Mouse (Mus musculus) hindbrain, postnatal 0 days (tissue): ENCODE measurements around the gene Nt5c2. TPM values are rescaled to one million over a fixed set of nuclear protein-coding genes. Genes with fewer than 3 reads are reported as not detected.

Experiments used
- ATAC-seq: fragments of 200-750 bp; cut with Nextera tagmentation; 2 replicates; pipeline ENCODE4 v1.8.0; 2017; ENCODE audit warnings: mild to moderate bottlenecking, moderate TSS enrichment, moderate library complexity
- DNase-seq: peaks from one replicate; pipeline ENCODE4 v3.0.0-alpha.2; 2015; ENCODE audit warnings: low spot score
- H3K27ac ChIP-seq: fragments of 300-500 bp; sonication (generic); 2 replicates; pipeline ENCODE4 v1.5.1; 2014; ENCODE audit warnings: mild to moderate bottlenecking
- H3K27me3 ChIP-seq: fragments of 300-500 bp; sonication (generic); 2 replicates; pipeline ENCODE4 v1.6.1; 2014; ENCODE audit warnings: low read length, mixed read lengths; ENCODE audit not compliant: insufficient read depth
- H3K36me3 ChIP-seq: fragments of 300-500 bp; sonication (generic); 2 replicates; pipeline ENCODE4 v1.6.1; 2014; ENCODE audit warnings: low read length, mixed read lengths; ENCODE audit not compliant: insufficient read depth
- H3K4me1 ChIP-seq: fragments of 300-500 bp; sonication (generic); 2 replicates; pipeline ENCODE4 v1.6.1; 2014; ENCODE audit warnings: antibody characterized with exemption, low read length, mixed read lengths; ENCODE audit not compliant: insufficient read depth
- H3K4me2 ChIP-seq: fragments of 300-500 bp; sonication (generic); 2 replicates; pipeline ENCODE4 v1.6.1; 2014; ENCODE audit warnings: low read depth, mild to moderate bottlenecking, low read length, moderate library complexity, mixed read lengths
- H3K4me3 ChIP-seq: fragments of 300-500 bp; sonication (generic); 2 replicates; pipeline ENCODE4 v1.5.1; 2014; ENCODE audit warnings: low read length
- H3K9ac ChIP-seq: fragments of 300-500 bp; sonication (generic); replicated peaks from 2 replicates; pipeline ENCODE4 v1.6.1; 2014; ENCODE audit warnings: mild to moderate bottlenecking, low read length, moderate library complexity, mixed read lengths
- H3K9me3 ChIP-seq: fragments of 300-500 bp; sonication (generic); 2 replicates; pipeline ENCODE4 v1.6.1; 2016; ENCODE audit warnings: low read length, mixed read lengths
- CTCF ChIP-seq: IDR thresholded peaks from 2 replicates; pipeline ENCODE4 v1.5.1; 2016; ENCODE audit warnings: antibody characterized with exemption, control low read depth, low read depth
- WGBS: fragments of 180-500 bp; shearing (Covaris S2); extraction: QIAGEN DNeasy Blood & Tissue Kit; methylation state at CpG from one replicate; pipeline ENCODE4 v1.1.7; 2014; 5-methylcytosine and 5-hydroxymethylcytosine counted together
- polyA plus RNA-seq: library from polyadenylated mRNA; unstranded; fragments of >200 nt; fragmentation: Nextera tagmentation; extraction: Ambion mirVana; gene quantifications from 2 replicates; pipeline ENCODE4 v1.2.1, GENCODE M21; 2015
- total RNA-seq: library from RNA; depleted of rRNA; stranded (reverse); fragments of >200 nt; gene quantifications from 2 replicates; pipeline ENCODE4 v1.2.3, GENCODE M21; 2014

The Nt5c2 gene
- total and polyA plus RNA-seq, 2 experiments from 2014 or later = 43.4 to 79.8 TPM

GRCm38 (mm10) chr19:46977460-46977859 lies 37.5 kb downstream of the Nt5c2 start:
- peak; percentile 47 for DNase-seq

DNA sequence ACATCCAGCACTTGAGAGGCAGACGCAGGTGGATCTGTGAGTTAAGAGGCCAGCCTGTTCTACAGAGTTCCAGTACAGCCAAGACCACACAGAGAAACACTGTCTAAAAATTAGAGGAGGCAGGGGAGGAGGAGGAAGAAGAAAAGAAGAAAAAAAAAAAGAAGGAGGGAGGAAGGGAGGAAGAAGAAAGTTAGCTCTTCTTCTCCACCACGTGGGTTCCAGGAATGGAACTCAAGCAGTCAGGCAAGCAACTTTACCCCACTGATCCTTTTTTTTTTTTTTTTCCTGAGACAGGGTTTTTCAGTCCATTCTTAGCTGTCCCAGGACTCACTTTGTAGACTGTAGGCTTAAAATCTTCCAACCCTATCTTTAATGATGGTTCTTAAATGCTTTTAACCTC lies 38.2 kb downstream of the Nt5c2 start:
- H3K4me1 ChIP-seq = peaks cover 2% of the 10 kb centered on the region; the same call in 1 of the 2 replicates
- no peaks in the 10 kb centered on the region for H3K27me3 ChIP-seq
- H3K27ac ChIP-seq = no peak overlapping the region
- no peak overlapping the region for H3K9ac ChIP-seq
- WGBS = 63% methylated on average over 2 of the region's 2 CpGs
- DNase-seq (no peak), ATAC-seq (no peak)
- TF ChIP-seq CTCF = no peak
- H3K9me3 ChIP-seq = no peaks in the 10 kb centered on the region
- no peak overlapping the region for H3K4me3 ChIP-seq
- H3K4me2 ChIP-seq = no peak overlapping the region
- no peaks in the 10 kb centered on the region for H3K36me3 ChIP-seq

More at GRCm38 (mm10) chr19:46977460-46977859, 37.5 kb downstream of the Nt5c2 start:
- Histone ChIP-seq H3K4me2 (no peak overlapping the region), H3K36me3 (no peaks in the 10 kb centered on the region), H3K27ac (no peak overlapping the region), H3K9ac (no peak overlapping the region), H3K9me3 (no peaks in the 10 kb centered on the region), H3K27me3 (no peaks in the 10 kb centered on the region), H3K4me3 (no peak overlapping the region), H3K4me1 (no peaks in the 10 kb centered on the region)
- no peak for ATAC-seq
- WGBS = 21% methylated on average over 6 of the region's 6 CpGs
- no peak for TF ChIP-seq CTCF

- Histone ChIP-seq H3K27ac (no peak overlapping the region), H3K4me1 (peaks cover 9% of the 10 kb centered on the region), H3K9ac (no peak overlapping the region), H3K27me3 (no peaks in the 10 kb centered on the region), H3K9me3 (no peaks in the 10 kb centered on the region), H3K4me3 (no peak overlapping the region), H3K4me2 (no peak overlapping the region), H3K36me3 (no peaks in the 10 kb centered on the region)
- WGBS = 85% methylated on average over 8 of the region's 8 CpGs
- ATAC-seq = no peak
- DNase-seq = no peak
- no peak for TF ChIP-seq CTCF
These were observed 39.0 kb downstream of the Nt5c2 start for GRCm38 (mm10) chr19:46975997-46976396.

DNA sequence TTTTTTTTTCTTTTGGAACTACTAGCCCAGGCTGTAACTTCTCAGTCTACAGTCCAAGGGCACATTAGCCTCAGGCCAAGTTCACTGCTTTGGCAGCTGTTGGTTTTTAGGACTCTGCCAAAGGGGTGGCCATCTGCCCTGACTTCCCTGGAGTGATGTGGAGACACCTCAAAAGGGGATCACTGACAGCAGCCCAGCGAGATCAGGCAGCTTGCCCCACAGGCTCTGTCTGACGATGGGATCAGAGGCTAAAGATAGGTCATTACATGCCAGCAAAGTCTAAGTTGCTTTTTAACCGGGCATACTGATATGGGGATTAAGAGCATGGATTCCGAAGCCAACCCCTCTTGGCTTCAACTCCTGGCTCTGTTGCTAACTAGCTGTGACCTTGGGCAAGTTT lies 39.4 kb downstream of the Nt5c2 start:
- Histone ChIP-seq H3K36me3 (no peaks in the 10 kb centered on the region), H3K4me1 (peaks cover 9% of the 10 kb centered on the region), H3K9me3 (no peaks in the 10 kb centered on the region), H3K9ac (no peak overlapping the region), H3K4me3 (no peak overlapping the region), H3K27ac (no peak overlapping the region), H3K27me3 (no peaks in the 10 kb centered on the region), H3K4me2 (no peak overlapping the region)
- ATAC-seq = no peak
- WGBS = 42% methylated on average over 4 of the region's 4 CpGs
- TF ChIP-seq CTCF = no peak
- no peak for DNase-seq

DNA sequence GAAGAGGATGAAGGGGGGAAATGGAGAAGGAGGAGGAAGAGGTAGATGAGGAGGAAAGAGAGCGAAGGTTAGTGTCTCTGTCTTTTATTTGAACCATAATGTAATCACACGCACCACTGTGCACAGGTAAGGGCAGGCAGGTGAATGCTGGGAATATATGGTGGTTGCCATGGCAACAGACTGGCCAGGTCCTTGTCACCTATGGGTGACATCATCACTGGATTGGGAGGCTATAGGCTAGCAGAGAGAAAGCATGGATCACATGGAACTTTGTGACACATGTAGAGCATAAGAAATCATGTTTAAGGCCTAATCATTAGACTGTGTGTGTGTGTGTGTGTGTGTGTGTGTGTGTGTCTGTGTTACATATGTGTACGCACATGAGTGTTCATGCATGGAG lies 42.8 kb downstream of the Nt5c2 start:
- WGBS = 75% methylated on average over 3 of the region's 3 CpGs
- Histone ChIP-seq H3K4me2 (no peak overlapping the region), H3K4me1 (peaks cover 9% of the 10 kb centered on the region), H3K9me3 (no peaks in the 10 kb centered on the region), H3K36me3 (no peaks in the 10 kb centered on the region), H3K27me3 (no peaks in the 10 kb centered on the region), H3K4me3 (no peak overlapping the region), H3K9ac (no peak overlapping the region), H3K27ac (peak overlapping the region; percentile 79; the same call in 1 of the 2 replicates)
- no peak for TF ChIP-seq CTCF
- DNase-seq (no peak), ATAC-seq (peak; percentile 50; the same call in 1 of the 2 replicates)

- Histone ChIP-seq H3K4me2 (no peak overlapping the region), H3K9me3 (no peaks in the 10 kb centered on the region), H3K9ac (0 out of 2 replicates have a peak overlapping the region, but pooled peaks have one; percentile 28), H3K36me3 (no peaks in the 10 kb centered on the region), H3K4me3 (no peak overlapping the region), H3K27me3 (no peaks in the 10 kb centered on the region), H3K27ac (peak overlapping the region; percentile 79), H3K4me1 (peaks cover 9% of the 10 kb centered on the region)
- 36% methylated on average over 9 of the region's 9 CpGs for WGBS
- ATAC-seq (0 out of 2 replicates have a peak, but pooled peaks have one; percentile 6), DNase-seq (no peak)
- no peak for TF ChIP-seq CTCF
These were observed 43.2 kb downstream of the Nt5c2 start for GRCm38 (mm10) chr19:46971712-46972111.

- DNase-seq (peak; percentile 59), ATAC-seq (no peak)
- 23% methylated on average over 8 of the region's 8 CpGs for WGBS
- Histone ChIP-seq H3K27me3 (no peaks in the 10 kb centered on the region), H3K27ac (peak overlapping the region; percentile 79), H3K4me1 (peaks cover 9% of the 10 kb centered on the region), H3K9me3 (no peaks in the 10 kb centered on the region), H3K9ac (peak overlapping the region; percentile 28; the same call in 1 of the 2 replicates), H3K4me3 (no peak overlapping the region), H3K4me2 (no peak overlapping the region), H3K36me3 (no peaks in the 10 kb centered on the region)
- TF ChIP-seq CTCF = no peak
These were observed 43.8 kb downstream of the Nt5c2 start for GRCm38 (mm10) chr19:46971051-46971689.
